Mouse (Mus musculus) kidney, adult 9 months (tissue): ENCODE measurements at regions not wholly inside any gene's neighbourhood (a gene's known extent, or its start where the extent isn't known, plus 50 kb on each side); places are given as distances from the start of the nearest gene placed in this dataset.

ENCODE experiments used
- DNase-seq: peaks from one replicate; pipeline ENCODE4 v3.0.0; 2022

- DNase-seq = no peak
These were observed 285.0 kb upstream of the Bmper start for GRCm38 (mm10) chr9:22937686-22938391.

- DNase-seq = no peak
These were observed 277.9 kb upstream of the Bmper start for GRCm38 (mm10) chr9:22944992-22945391.

DNA sequence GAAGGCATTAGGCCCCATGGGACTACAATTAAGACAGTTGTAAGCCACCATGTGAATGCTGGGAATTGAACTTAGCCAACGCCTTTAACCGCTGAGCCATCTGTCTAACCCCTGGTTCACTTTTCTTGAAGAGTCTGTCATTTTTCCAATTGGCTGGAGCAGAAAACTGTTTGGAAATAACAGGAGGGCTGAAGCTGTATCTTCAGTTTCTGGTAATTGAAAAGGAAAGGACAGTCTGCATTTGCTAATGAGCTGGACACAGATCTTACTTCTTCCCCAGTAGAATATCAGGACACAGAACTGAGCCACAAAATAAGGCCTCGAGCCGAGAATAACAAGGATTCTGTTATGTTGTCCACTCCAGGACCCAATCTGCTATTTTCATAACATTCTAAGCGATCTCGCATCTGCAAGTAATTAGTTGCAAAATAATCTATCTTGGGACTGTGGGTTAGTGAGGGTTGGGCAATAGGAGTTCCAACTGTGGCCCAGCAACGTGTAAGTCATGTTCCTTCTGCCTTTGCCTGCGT is 277.4 kb upstream of the Bmper start:
- no peak for DNase-seq

- no peak for DNase-seq
These were observed 270.1 kb upstream of the Bmper start for GRCm38 (mm10) chr9:22952571-22953442.

GRCm38 (mm10) chr9:22962269-22962815 is 260.5 kb upstream of the Bmper start:
- no peak for DNase-seq

DNA sequence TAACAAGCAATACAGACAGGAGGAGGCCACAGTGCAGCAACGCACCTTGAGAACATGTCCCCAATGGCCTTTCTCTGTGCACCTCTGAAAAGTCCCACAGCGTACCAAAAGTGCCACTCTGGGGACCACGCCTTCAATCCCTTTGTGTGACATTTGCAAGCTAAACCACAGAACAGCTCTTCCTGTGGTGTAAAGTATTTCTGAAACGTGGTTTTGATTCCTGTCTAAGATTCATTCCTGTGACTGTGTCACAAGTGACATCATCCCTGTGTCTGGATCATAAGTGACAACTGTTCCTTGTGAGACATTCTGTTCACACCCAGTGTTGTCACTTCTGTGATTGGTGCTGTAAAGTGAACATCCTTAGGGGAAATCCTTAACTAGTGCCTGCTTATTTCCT is 251.6 kb upstream of the Bmper start:
- DNase-seq = no peak

DNA sequence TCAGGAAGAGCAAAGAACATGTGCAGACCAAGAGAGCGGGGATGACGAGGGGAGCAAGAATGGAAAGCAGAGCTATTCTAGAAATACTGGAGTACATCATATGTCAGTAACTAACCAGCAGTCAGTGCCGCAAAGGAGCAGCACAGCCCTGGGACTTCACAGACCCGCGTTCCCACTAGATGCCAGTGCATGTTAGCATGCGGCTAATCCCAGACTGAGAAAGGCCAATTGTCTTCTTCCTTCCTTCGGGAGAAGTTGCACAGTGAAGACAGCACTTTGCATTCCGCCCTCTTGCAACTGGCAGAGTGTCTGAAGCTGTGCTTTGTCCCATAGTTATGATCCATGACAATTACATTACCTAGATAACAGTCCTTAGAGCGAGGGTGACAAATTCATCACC is 246.1 kb upstream of the Bmper start:
- no peak for DNase-seq

GRCm38 (mm10) chr9:22979627-22980026 is 243.2 kb upstream of the Bmper start:
- DNase-seq = no peak

DNA sequence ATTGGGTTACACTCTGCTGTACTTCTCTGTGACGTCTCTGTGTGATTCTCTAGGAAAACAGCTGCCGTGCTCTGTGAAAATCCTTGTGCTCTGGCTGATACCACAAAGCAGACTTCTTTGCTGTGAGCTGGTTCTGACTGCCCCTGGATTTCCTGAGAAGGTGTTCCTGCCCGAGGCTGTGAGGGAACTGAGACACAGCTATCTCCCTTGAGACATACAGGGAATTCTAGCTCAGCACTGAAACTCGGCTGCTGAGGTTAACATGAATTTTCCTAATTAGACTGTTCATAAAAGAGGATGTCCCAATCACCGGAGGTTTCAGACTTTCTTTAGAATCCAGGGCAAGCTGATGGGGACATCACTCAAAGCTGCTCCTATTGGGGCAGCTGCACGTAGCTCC is 233.4 kb upstream of the Bmper start:
- DNase-seq = no peak

DNA sequence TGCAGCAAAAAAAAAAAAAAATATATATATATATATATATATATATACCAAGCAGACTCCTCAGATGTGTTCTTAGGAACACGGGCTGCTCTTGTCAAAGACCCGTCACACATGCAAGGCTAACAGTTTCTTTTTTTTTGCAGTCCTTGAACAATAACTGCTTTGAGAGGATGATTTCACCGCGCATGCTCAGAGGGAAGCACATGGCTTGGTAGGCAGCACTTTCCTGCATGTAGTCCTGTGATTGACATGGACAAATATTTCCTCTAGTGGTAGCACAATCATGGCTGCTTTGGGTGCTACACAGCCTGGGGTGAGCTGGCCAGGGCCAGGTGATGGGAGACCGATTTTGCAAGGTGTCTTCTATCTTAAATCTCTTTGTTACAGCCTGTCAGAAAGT is 229.3 kb upstream of the Bmper start:
- DNase-seq = no peak

GRCm38 (mm10) chr9:22995564-22995963 is 227.3 kb upstream of the Bmper start:
- DNase-seq = no peak

GRCm38 (mm10) chr9:22998306-22998705 is 224.6 kb upstream of the Bmper start:
- peak; percentile 72 for DNase-seq

GRCm38 (mm10) chr9:22999181-22999580 is 223.7 kb upstream of the Bmper start:
- peak; percentile 13 for DNase-seq

- DNase-seq = no peak
These were observed 222.7 kb upstream of the Bmper start for GRCm38 (mm10) chr9:23000200-23000599.

- no peak for DNase-seq
These were observed 219.4 kb upstream of the Bmper start for GRCm38 (mm10) chr9:23003195-23004061.

- peak; percentile 17 for DNase-seq
These were observed 217.9 kb upstream of the Bmper start for GRCm38 (mm10) chr9:23005005-23005404.

GRCm38 (mm10) chr9:23009462-23010183 is 213.3 kb upstream of the Bmper start:
- DNase-seq = no peak

DNA sequence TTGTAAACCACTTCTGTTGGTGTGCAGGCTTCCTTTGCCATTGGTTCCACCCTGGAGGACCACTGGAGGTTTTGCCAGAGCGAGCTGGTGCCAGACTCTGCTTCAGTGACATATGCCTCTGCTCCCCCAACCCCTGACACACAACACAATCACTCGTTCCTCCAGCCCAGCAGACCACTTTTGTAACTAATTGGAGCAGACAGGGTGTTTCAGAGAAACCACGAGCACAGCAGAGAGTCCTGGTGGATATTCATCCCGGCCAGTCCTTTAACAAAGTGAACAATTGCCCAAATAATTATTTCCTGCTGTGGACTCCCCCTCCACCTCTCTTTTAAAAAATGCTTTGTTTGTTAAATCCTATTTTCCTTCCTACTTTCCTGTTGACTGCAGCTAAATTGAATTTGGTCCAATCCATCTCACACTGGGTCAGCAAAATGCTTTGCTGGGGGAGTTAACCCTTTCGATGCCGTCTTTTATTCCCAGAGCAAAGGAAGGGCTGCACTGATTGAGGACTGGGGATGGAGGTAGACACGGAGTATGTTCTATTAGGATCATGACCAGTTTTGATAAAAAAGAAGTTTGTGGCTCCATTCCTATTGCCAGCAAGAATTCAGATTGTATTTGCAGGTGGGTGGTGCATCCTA is 211.4 kb upstream of the Bmper start:
- no peak for DNase-seq

GRCm38 (mm10) chr9:23012130-23012529 is 210.7 kb upstream of the Bmper start:
- DNase-seq = no peak

DNA sequence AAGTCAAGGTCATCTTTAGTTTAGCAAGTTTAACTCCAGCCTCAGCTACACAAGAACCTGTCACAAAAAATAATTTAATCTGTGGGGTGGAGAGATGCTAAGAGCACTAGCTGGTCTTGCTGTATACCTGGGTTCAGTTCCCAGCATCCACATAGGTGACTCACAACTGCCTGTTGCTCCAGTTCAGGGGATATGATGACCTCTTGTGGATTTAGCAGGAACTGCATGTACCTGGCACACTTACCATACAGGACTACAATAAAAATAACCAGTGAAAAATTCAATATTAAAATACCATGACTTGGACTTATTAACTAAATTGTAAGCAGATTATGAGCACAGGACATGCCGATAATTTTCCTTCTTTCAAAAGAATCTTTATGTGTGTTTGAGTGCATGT is 206.1 kb upstream of the Bmper start:
- DNase-seq = no peak

DNA sequence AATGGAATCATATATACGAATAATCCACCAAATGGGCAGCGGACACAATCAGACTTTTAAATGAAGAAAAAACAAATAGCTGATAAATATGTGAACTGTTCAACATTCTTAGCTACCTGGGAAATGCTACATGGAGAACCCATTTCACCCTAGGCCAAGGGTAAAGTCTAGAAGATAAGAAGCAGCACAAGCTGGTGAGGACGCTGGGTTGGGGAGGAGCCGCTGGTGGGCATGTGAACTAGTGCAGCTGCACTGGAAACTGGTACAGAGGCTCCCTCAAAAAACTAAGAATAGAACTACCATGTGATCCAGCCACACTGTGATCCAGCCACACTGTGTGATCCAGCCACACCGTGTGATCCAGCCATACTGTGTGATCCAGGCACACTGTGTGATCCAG is 198.8 kb upstream of the Bmper start:
- no peak for DNase-seq

GRCm38 (mm10) chr9:23025247-23025646 is 197.6 kb upstream of the Bmper start:
- DNase-seq = no peak
